Mouse (Mus musculus) embryonic stem cell, embryonic (primary cell): ENCODE data around the gene Slc2a2.

ENCODE experiments used
- CTCF ChIA-PET, 4 experiments: fragments of 300-600 bp in 2 of 4; fragments of 350-600 bp in 2 of 4; sonication (Branson Sonifier 250); formaldehyde crosslinking; loops; one replicate each; lab custom pipeline; 2022; ENCODE audit warnings: inconsistent platforms in 2 of 4; lab: Charles Lee
- POLR2A ChIA-PET, 4 experiments: fragments of 300-600 bp in 2 of 4; fragments of 350-600 bp in 2 of 4; sonication (Branson Sonifier 250); formaldehyde crosslinking; loops; one replicate each; lab custom pipeline; 2022; ENCODE audit warnings: antibody characterized with exemption in 4 of 4, inconsistent platforms in 1 of 4; lab: Charles Lee

Gene Slc2a2

DNA sequence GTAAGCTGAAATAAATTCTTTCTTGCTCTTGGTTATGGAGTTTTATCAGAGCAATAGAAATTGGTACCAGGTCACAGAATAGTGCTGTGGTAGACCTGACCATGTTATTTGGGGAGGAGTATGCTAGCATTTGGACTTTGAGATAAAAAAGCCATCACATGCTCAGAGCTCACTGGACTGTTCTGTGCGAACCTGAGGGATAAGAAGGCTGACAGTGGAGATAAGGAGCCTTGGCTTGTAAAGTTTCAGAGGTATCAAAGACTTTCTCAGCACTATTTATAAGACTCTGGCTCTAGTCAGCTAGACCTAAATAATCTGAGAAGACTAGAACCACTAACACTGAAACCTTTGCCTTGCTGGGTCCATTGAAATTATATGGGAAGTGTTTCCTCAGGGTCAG, 78.3 kb downstream of the Slc2a2 start:
- ChIA-PET CTCF (no interaction called here), POLR2A (interaction anchor here in 2 of 4 experiments (0.9 to 4.5 kb wide), 2 partner anchors 29 to 30 kb away, joined by 3 to 17 read pairs; partner anchors contain the start of gene Rpl22l1 (in 1 of the 2))

GRCm38 (mm10) chr3:28776491-28776890, 78.8 kb downstream of the Slc2a2 start:
- ChIA-PET CTCF (no interaction called here), POLR2A (no interaction called here)

GRCm38 (mm10) chr3:28780511-28780910, 82.8 kb downstream of the Slc2a2 start:
- POLR2A ChIA-PET = interaction anchor here (1.1 to 3.8 kb wide), 4 partner anchors 25 kb away, joined by 5 to 45 read pairs (median 22); partner anchors contain the start of gene Rpl22l1 (in 4 of the 4)
- CTCF ChIA-PET = interaction anchor here in 2 of 4 experiments (0.5 to 1.4 kb wide), 3 partner anchors 34 to 616 kb away, joined by 3 to 5 read pairs (median 3); no protein-coding TSS in a partner anchor
